Mouse (Mus musculus) bone marrow macrophage, adult 2 months (primary cell): ENCODE results near the gene Car9.

Source experiments
- CTCF ChIP-seq: IDR thresholded peaks from 2 replicates; pipeline ENCODE4 v1.5.1; 2012; ENCODE audit warnings: low read depth, mild to moderate bottlenecking, low read length, moderate library complexity
- POLR2A ChIP-seq: IDR thresholded peaks from 2 replicates; pipeline ENCODE4 v1.6.1; 2012; ENCODE audit warnings: mild to moderate bottlenecking, low read depth, low read length, borderline replicate concordance

GRCm38 (mm10) chr4:43470301-43470700 is 36.5 kb upstream of the Car9 start:
- TF ChIP-seq POLR2A = no peak
- no peak for TF ChIP-seq CTCF
